Mouse (Mus musculus) limb, embryonic 15.5 days (tissue): ENCODE measurements around the gene Fbxw8. TPM values are rescaled to one million over a fixed set of nuclear protein-coding genes. Genes with fewer than 3 reads are reported as not detected.

ENCODE experiments used
- ATAC-seq: fragments of 200-750 bp; cut with Nextera tagmentation; 2 replicates; pipeline ENCODE4 v1.8.0; 2017; ENCODE audit warnings: low read depth, moderate TSS enrichment; ENCODE audit not compliant: insufficient number of reproducible peaks, low FRiP score, low TSS enrichment
- H3K27ac ChIP-seq: fragments of 300-500 bp; sonication (generic); 2 replicates; pipeline ENCODE4 v1.5.1; 2015; ENCODE audit warnings: moderate library complexity, mild to moderate bottlenecking, inconsistent platforms
- H3K27me3 ChIP-seq: fragments of 300-500 bp; sonication (generic); 2 replicates; pipeline ENCODE4 v1.6.1; 2015; ENCODE audit warnings: inconsistent platforms
- H3K36me3 ChIP-seq: fragments of 300-500 bp; sonication (generic); 2 replicates; pipeline ENCODE4 v1.6.1; 2015; ENCODE audit warnings: inconsistent platforms
- H3K4me1 ChIP-seq: fragments of 300-500 bp; sonication (generic); 2 replicates; pipeline ENCODE4 v1.6.1; 2015; ENCODE audit warnings: inconsistent platforms
- H3K4me2 ChIP-seq: fragments of 300-500 bp; sonication (generic); 2 replicates; pipeline ENCODE4 v1.6.1; 2015; ENCODE audit warnings: mild to moderate bottlenecking, inconsistent platforms
- H3K4me3 ChIP-seq: fragments of 300-500 bp; sonication (generic); 2 replicates; pipeline ENCODE4 v1.5.1; 2015; ENCODE audit warnings: mild to moderate bottlenecking, inconsistent platforms
- H3K9ac ChIP-seq: fragments of 300-500 bp; sonication (generic); 2 replicates; pipeline ENCODE4 v1.6.1; 2015; ENCODE audit warnings: inconsistent platforms
- H3K9me3 ChIP-seq: fragments of 300-500 bp; sonication (generic); 2 replicates; pipeline ENCODE4 v1.6.1; 2016; ENCODE audit warnings: inconsistent platforms
- WGBS: fragments of 180-500 bp; shearing (Covaris S2); methylation state at CpG from one replicate; pipeline ENCODE4 v1.1.7; 2015; 5-methylcytosine and 5-hydroxymethylcytosine counted together
- polyA plus RNA-seq: library from polyadenylated mRNA; unstranded; fragments of >200 nt; fragmentation: Nextera tagmentation; extraction: Ambion mirVana; gene quantifications from 2 replicates; pipeline ENCODE4 v1.2.1, GENCODE M21; 2015

Gene Fbxw8
- polyA plus RNA-seq, 1 experiment from 2014 or later, result 26.3 TPM

- H3K9ac ChIP-seq, result no peak overlapping the region
- H3K9me3 ChIP-seq, result no peaks in the 10 kb centered on the region
- H3K4me3 ChIP-seq, result no peak overlapping the region
- no peaks in the 10 kb centered on the region for H3K36me3 ChIP-seq
- no peaks in the 10 kb centered on the region for H3K27me3 ChIP-seq
- ATAC-seq, result no peak
- H3K27ac ChIP-seq, result no peak overlapping the region
- WGBS, result 81% methylated on average over 5 of the region's 5 CpGs
- H3K4me2 ChIP-seq, result no peak overlapping the region
- no peaks in the 10 kb centered on the region for H3K4me1 ChIP-seq
These were observed 106.3 kb downstream of the Fbxw8 start for GRCm38 (mm10) chr5:118048928-118049327.

GRCm38 (mm10) chr5:118048412-118048811 is 106.9 kb downstream of the Fbxw8 start:
- H3K4me3 ChIP-seq, result no peak overlapping the region
- no peak overlapping the region for H3K27ac ChIP-seq
- ATAC-seq, result no peak
- no peaks in the 10 kb centered on the region for H3K9me3 ChIP-seq
- 74% methylated on average over 4 of the region's 4 CpGs for WGBS
- H3K9ac ChIP-seq, result no peak overlapping the region
- no peaks in the 10 kb centered on the region for H3K27me3 ChIP-seq
- no peaks in the 10 kb centered on the region for H3K36me3 ChIP-seq
- no peak overlapping the region for H3K4me2 ChIP-seq
- no peaks in the 10 kb centered on the region for H3K4me1 ChIP-seq

- Histone ChIP-seq H3K4me1 (no peaks in the 10 kb centered on the region), H3K27me3 (no peaks in the 10 kb centered on the region), H3K9me3 (no peaks in the 10 kb centered on the region), H3K36me3 (no peaks in the 10 kb centered on the region), H3K4me3 (no peak overlapping the region), H3K27ac (no peak overlapping the region), H3K9ac (no peak overlapping the region), H3K4me2 (no peak overlapping the region)
- no peak for ATAC-seq
- 87% methylated on average over 14 of the region's 14 CpGs for WGBS
These were observed 108.0 kb downstream of the Fbxw8 start for GRCm38 (mm10) chr5:118047091-118047757.

GRCm38 (mm10) chr5:118045385-118045784 is 109.9 kb downstream of the Fbxw8 start:
- 89% methylated on average over 9 of the region's 9 CpGs for WGBS
- no peak overlapping the region for H3K4me3 ChIP-seq
- no peak overlapping the region for H3K4me2 ChIP-seq
- H3K9me3 ChIP-seq, result no peaks in the 10 kb centered on the region
- H3K27me3 ChIP-seq, result no peaks in the 10 kb centered on the region
- no peaks in the 10 kb centered on the region for H3K36me3 ChIP-seq
- no peak for ATAC-seq
- no peak overlapping the region for H3K9ac ChIP-seq
- no peaks in the 10 kb centered on the region for H3K4me1 ChIP-seq
- H3K27ac ChIP-seq, result no peak overlapping the region

GRCm38 (mm10) chr5:118044907-118045306 is 110.4 kb downstream of the Fbxw8 start:
- no peak overlapping the region for H3K27ac ChIP-seq
- H3K27me3 ChIP-seq, result no peaks in the 10 kb centered on the region
- H3K4me2 ChIP-seq, result no peak overlapping the region
- no peak overlapping the region for H3K9ac ChIP-seq
- no peaks in the 10 kb centered on the region for H3K9me3 ChIP-seq
- H3K4me1 ChIP-seq, result no peaks in the 10 kb centered on the region
- H3K36me3 ChIP-seq, result no peaks in the 10 kb centered on the region
- no peak for ATAC-seq
- H3K4me3 ChIP-seq, result no peak overlapping the region
- 81% methylated on average over 6 of the region's 6 CpGs for WGBS

- Histone ChIP-seq H3K9ac (no peak overlapping the region), H3K4me2 (no peak overlapping the region), H3K4me1 (no peaks in the 10 kb centered on the region), H3K36me3 (no peaks in the 10 kb centered on the region), H3K9me3 (no peaks in the 10 kb centered on the region), H3K27ac (no peak overlapping the region), H3K27me3 (0 out of 2 replicates have a peak, but pooled peaks cover 5% of the 10 kb centered on the region), H3K4me3 (no peak overlapping the region)
- ATAC-seq, result no peak
- 80% methylated on average over 4 of the region's 4 CpGs for WGBS
These were observed 111.5 kb downstream of the Fbxw8 start for GRCm38 (mm10) chr5:118043761-118044160.

- H3K4me2 ChIP-seq, result no peak overlapping the region
These were observed 112.7 kb downstream of the Fbxw8 start for GRCm38 (mm10) chr5:118042599-118042998.

GRCm38 (mm10) chr5:118039241-118039668 is 116.0 kb downstream of the Fbxw8 start:
- Histone ChIP-seq H3K9ac (no peak overlapping the region), H3K27ac (no peak overlapping the region), H3K4me2 (no peak overlapping the region), H3K27me3 (0 out of 2 replicates have a peak, but pooled peaks cover 5% of the 10 kb centered on the region), H3K9me3 (no peaks in the 10 kb centered on the region), H3K4me3 (no peak overlapping the region), H3K36me3 (no peaks in the 10 kb centered on the region), H3K4me1 (peaks cover 12% of the 10 kb centered on the region)
- 38% methylated on average over 12 of the region's 12 CpGs for WGBS
- no peak for ATAC-seq

More at GRCm38 (mm10) chr5:118042599-118042998, 112.7 kb downstream of the Fbxw8 start:
- 0 out of 2 replicates have a peak, but pooled peaks cover 5% of the 10 kb centered on the region for H3K27me3 ChIP-seq
- 79% methylated on average over 6 of the region's 6 CpGs for WGBS
- H3K27ac ChIP-seq, result no peak overlapping the region
- ATAC-seq, result no peak
- H3K4me1 ChIP-seq, result peaks cover 5% of the 10 kb centered on the region
- no peak overlapping the region for H3K4me3 ChIP-seq
- H3K36me3 ChIP-seq, result no peaks in the 10 kb centered on the region
- no peaks in the 10 kb centered on the region for H3K9me3 ChIP-seq
- no peak overlapping the region for H3K9ac ChIP-seq

GRCm38 (mm10) chr5:118037798-118038484 is 117.3 kb downstream of the Fbxw8 start:
- H3K27me3 ChIP-seq, result 0 out of 2 replicates have a peak, but pooled peaks cover 5% of the 10 kb centered on the region
- ATAC-seq, result no peak
- no peaks in the 10 kb centered on the region for H3K36me3 ChIP-seq
- WGBS, result 12% methylated on average over 9 of the region's 10 CpGs
- no peak overlapping the region for H3K27ac ChIP-seq
- no peaks in the 10 kb centered on the region for H3K9me3 ChIP-seq
- H3K9ac ChIP-seq, result no peak overlapping the region
- peaks cover 12% of the 10 kb centered on the region for H3K4me1 ChIP-seq
- no peak overlapping the region for H3K4me3 ChIP-seq
- no peak overlapping the region for H3K4me2 ChIP-seq

- WGBS, result 29% methylated on average over 25 of the region's 25 CpGs
- H3K27ac ChIP-seq, result no peak overlapping the region
These were observed 118.1 kb downstream of the Fbxw8 start for GRCm38 (mm10) chr5:118036888-118037797.

GRCm38 (mm10) chr5:118035786-118036185 is 119.5 kb downstream of the Fbxw8 start:
- WGBS, result 61% methylated on average over 3 of the region's 3 CpGs
- Histone ChIP-seq H3K27ac (no peak overlapping the region), H3K9me3 (no peaks in the 10 kb centered on the region), H3K36me3 (no peaks in the 10 kb centered on the region), H3K4me3 (no peak overlapping the region), H3K9ac (no peak overlapping the region), H3K4me1 (peaks cover 19% of the 10 kb centered on the region), H3K27me3 (peaks cover 13% of the 10 kb centered on the region), H3K4me2 (no peak overlapping the region)
- no peak for ATAC-seq

More at GRCm38 (mm10) chr5:118036888-118037797, 118.1 kb downstream of the Fbxw8 start:
- H3K4me2 ChIP-seq, result 0 out of 2 replicates have a peak overlapping the region, but pooled peaks have one; percentile 12
- H3K4me1 ChIP-seq, result peaks cover 12% of the 10 kb centered on the region
- H3K36me3 ChIP-seq, result no peaks in the 10 kb centered on the region
- 0 out of 2 replicates have a peak, but pooled peaks cover 5% of the 10 kb centered on the region for H3K27me3 ChIP-seq
- no peak overlapping the region for H3K4me3 ChIP-seq
- no peaks in the 10 kb centered on the region for H3K9me3 ChIP-seq
- ATAC-seq, result no peak
- H3K9ac ChIP-seq, result no peak overlapping the region
